Mouse (Mus musculus) G1E (cell line): ENCODE results near the gene Spink4. TPM values are rescaled to one million over a fixed set of nuclear protein-coding genes. Genes with fewer than 3 reads are reported as not detected.
"Not testable (repeated sequence)": the region's sequence is repeated elsewhere in the genome, so short reads cannot be mapped to it uniquely, and the experiment has no call there.

Experiments
- ATAC-seq: 2 replicates; pipeline ENCODE4 v1.8.0; 2016; ENCODE audit warnings: mild to moderate bottlenecking; ENCODE audit not compliant: insufficient number of reproducible peaks, poor library complexity, low FRiP score, severe bottlenecking; ENCODE audit errors: extremely low read depth
- DNase-seq: peaks from one replicate; pipeline ENCODE4 v3.0.0; 2012; ENCODE audit warnings: low spot score
- H3K27me3 ChIP-seq: 2 replicates; pipeline ENCODE4 v1.6.1; 2012; ENCODE audit warnings: mild to moderate bottlenecking, low read length, inconsistent platforms; ENCODE audit not compliant: insufficient read depth
- H3K36me3 ChIP-seq: replicated peaks from 2 replicates; pipeline ENCODE3; 2012; ENCODE audit warnings: mild to moderate bottlenecking, inconsistent platforms
- H3K4me1 ChIP-seq: 2 replicates; pipeline ENCODE4 v1.6.1; 2012; ENCODE audit warnings: low read depth, low read length, inconsistent platforms, mixed read lengths; ENCODE audit not compliant: insufficient read depth
- H3K4me3 ChIP-seq: 2 replicates; pipeline ENCODE4 v1.5.1; 2012; ENCODE audit warnings: low read depth, mild to moderate bottlenecking, inconsistent platforms, low read length, moderate library complexity, mixed read lengths
- H3K9me3 ChIP-seq: replicated peaks from 2 replicates; pipeline ENCODE4 v1.6.1; 2012; ENCODE audit warnings: inconsistent platforms
- CTCF ChIP-seq: IDR thresholded peaks from 2 replicates; pipeline ENCODE4 v1.5.1; 2012; ENCODE audit warnings: low read depth, low read length, inconsistent platforms, mixed read lengths
- GATA1 ChIP-seq: IDR thresholded peaks from 2 replicates; pipeline ENCODE4 v1.6.1; 2012; ENCODE audit warnings: borderline replicate concordance, low read length, inconsistent platforms, mixed read lengths
- GATA2 ChIP-seq: IDR thresholded peaks from 2 replicates; pipeline ENCODE4 v1.6.1; 2012; ENCODE audit warnings: low read depth, low read length, inconsistent platforms, borderline replicate concordance
- POLR2AphosphoS5 ChIP-seq: IDR thresholded peaks from 2 replicates; pipeline ENCODE4 v1.6.1; 2012; ENCODE audit warnings: low read depth, low read length, inconsistent platforms; ENCODE audit not compliant: insufficient replicate concordance
- TAL1 ChIP-seq: conservative IDR thresholded peaks from 2 replicates; pipeline ENCODE4 v1.6.1; 2012; ENCODE audit warnings: low read depth, low read length, inconsistent platforms, mixed read lengths
- polyA plus RNA-seq: library from polyadenylated mRNA; stranded (reverse); fragments of >175 nt; gene quantifications from 2 replicates; pipeline ENCODE4 v1.2.3, GENCODE M21; 2012
- total RNA-seq, 2 experiments: library from RNA; stranded (forward) in 1 of 2; stranded (reverse) in 1 of 2; fragments of 200-1000 nt in 1 of 2; fragments of >200 nt in 1 of 2; fragmentation: Nextera tagmentation in 1 of 2; gene quantifications; 2 replicates each; pipeline ENCODE4 v1.2.3; 2014 to 2017

The Spink4 gene
- total and polyA plus RNA-seq, 3 experiments = not detected

- Histone ChIP-seq H3K4me1 (no peaks in the 10 kb centered on the region), H3K4me3 (no peak overlapping the region), H3K36me3 (peaks cover 31% of the 10 kb centered on the region), H3K27me3 (peaks cover 27% of the 10 kb centered on the region), H3K9me3 (no peaks in the 10 kb centered on the region)
- no peak for DNase-seq
- TF ChIP-seq GATA2 = no peak
- TF ChIP-seq POLR2AphosphoS5 = no peak
- TF ChIP-seq TAL1 = no peak
- TF ChIP-seq GATA1 = no peak
- TF ChIP-seq CTCF = no peak
- no peak for ATAC-seq
These were observed 9.2 kb downstream of the Spink4 start for GRCm38 (mm10) chr4:40929046-40929445.

- H3K4me1 ChIP-seq = peaks cover 4% of the 10 kb centered on the region; the same call in 1 of the 2 replicates
- H3K4me3 ChIP-seq = no peak overlapping the region
- ATAC-seq (no peak), DNase-seq (no peak)
- no peaks in the 10 kb centered on the region for H3K9me3 ChIP-seq
- TF ChIP-seq GATA2 = no peak
- no peak for TF ChIP-seq TAL1
- no peak for TF ChIP-seq GATA1
- no peak for TF ChIP-seq CTCF
- no peak for TF ChIP-seq POLR2AphosphoS5
- 0 out of 2 replicates have a peak, but pooled peaks cover 2% of the 10 kb centered on the region for H3K27me3 ChIP-seq
- H3K36me3 ChIP-seq = peaks cover 75% of the 10 kb centered on the region
These were observed 13.8 kb downstream of the Spink4 start for GRCm38 (mm10) chr4:40933694-40934093.

GRCm38 (mm10) chr4:40934369-40934768 lies 14.5 kb downstream of the Spink4 start:
- H3K27me3 ChIP-seq, DNase-seq, H3K9me3 ChIP-seq, H3K4me3 ChIP-seq, ATAC-seq, H3K4me1 ChIP-seq: not testable (repeated sequence)
- H3K36me3 ChIP-seq = peaks cover 82% of the 10 kb centered on the region

GRCm38 (mm10) chr4:40936175-40936839 lies 16.5 kb downstream of the Spink4 start:
- H3K4me3 ChIP-seq = no peak overlapping the region
- no peak for ATAC-seq
- peaks cover 97% of the 10 kb centered on the region for H3K36me3 ChIP-seq

GRCm38 (mm10) chr4:40938793-40939192 lies 18.9 kb downstream of the Spink4 start:
- TF ChIP-seq TAL1 (no peak), GATA2 (no peak), POLR2AphosphoS5 (no peak), CTCF (no peak), GATA1 (no peak)
- no peak for ATAC-seq

More at GRCm38 (mm10) chr4:40936175-40936839, 16.5 kb downstream of the Spink4 start:
- peaks cover 6% of the 10 kb centered on the region for H3K9me3 ChIP-seq
- no peaks in the 10 kb centered on the region for H3K27me3 ChIP-seq
- peaks cover 4% of the 10 kb centered on the region; the same call in 1 of the 2 replicates for H3K4me1 ChIP-seq
- DNase-seq = no peak
- TF ChIP-seq GATA2 (no peak), TAL1 (no peak), CTCF (no peak), POLR2AphosphoS5 (no peak), GATA1 (no peak)

GRCm38 (mm10) chr4:40943651-40944050 lies 23.8 kb downstream of the Spink4 start:
- DNase-seq (no peak), ATAC-seq (no peak)
- no peak for TF ChIP-seq POLR2AphosphoS5
- TF ChIP-seq GATA2 = no peak
- no peak for TF ChIP-seq GATA1
- Histone ChIP-seq H3K9me3 (peaks cover 6% of the 10 kb centered on the region), H3K27me3 (no peaks in the 10 kb centered on the region), H3K36me3 (peaks cover 77% of the 10 kb centered on the region), H3K4me1 (peaks cover 30% of the 10 kb centered on the region), H3K4me3 (no peak overlapping the region)

More at GRCm38 (mm10) chr4:40938793-40939192, 18.9 kb downstream of the Spink4 start:
- Histone ChIP-seq H3K4me1 (peaks cover 13% of the 10 kb centered on the region; the same call in 1 of the 2 replicates), H3K4me3 (no peak overlapping the region), H3K9me3 (peaks cover 6% of the 10 kb centered on the region), H3K36me3 (peaks cover 97% of the 10 kb centered on the region), H3K27me3 (no peaks in the 10 kb centered on the region)
- no peak for DNase-seq
